Mouse (Mus musculus): ENCODE data around the gene Krtap4-2. TPM values are rescaled to one million over a fixed set of nuclear protein-coding genes. Genes with fewer than 3 reads are reported as not detected.
"Not testable (repeated sequence)": the region's sequence is repeated elsewhere in the genome, so short reads cannot be mapped to it uniquely, and the experiment has no call there.

Krtap4-2 gene
- not detected for total RNA-seq (2021)
- long read RNA-seq, experiment 1: 0 reads
- long read RNA-seq, experiment 2: 0 reads

- no peak for DNase-seq (ENCODE audit: low spot score in 2 of 2)
Measured at GRCm38 (mm10) chr11:99634653-99635134, at the start of gene Krtap4-2. Gene Krtap4-2, minus strand, starts transcription at chr11:99635084.

- DNase-seq (ENCODE audit: low spot score in 2 of 2): no peak
Measured at GRCm38 (mm10) chr11:99683481-99683880, 48.6 kb upstream of the Krtap4-2 start.

GRCm38 (mm10) chr11:99665860-99666259 lies 31.0 kb upstream of the Krtap4-2 start, which contains the start of gene Krtap4-6:
Gene Krtap4-6, minus strand, starts transcription at chr11:99665960.
- no peak for DNase-seq (ENCODE audit: low spot score in 2 of 2)

GRCm38 (mm10) chr11:99662802-99663201 lies 27.9 kb upstream of the Krtap4-2 start:
- DNase-seq (ENCODE audit: low spot score in 2 of 2): no peak

GRCm38 (mm10) chr11:99659256-99659655 lies 24.4 kb upstream of the Krtap4-2 start:
- DNase-seq (ENCODE audit: low spot score in 2 of 2): no peak

- DNase-seq (ENCODE audit: low spot score in 2 of 2): not testable (repeated sequence)
Measured at GRCm38 (mm10) chr11:99658467-99659010, 23.7 kb upstream of the Krtap4-2 start, which contains the start of gene Gm11563. Gene Gm11563, minus strand, starts transcription at chr11:99658960.

- DNase-seq (ENCODE audit: low spot score in 2 of 2): no peak
Measured at GRCm38 (mm10) chr11:99657051-99657450, 22.2 kb upstream of the Krtap4-2 start.

- DNase-seq (ENCODE audit: low spot score in 2 of 2): no peak
Measured at GRCm38 (mm10) chr11:99650136-99650535, 15.3 kb upstream of the Krtap4-2 start, which contains the start of gene Gm11555. Gene Gm11555, minus strand, starts transcription at chr11:99650236.

GRCm38 (mm10) chr11:99646444-99646843 lies 11.6 kb upstream of the Krtap4-2 start:
- DNase-seq (ENCODE audit: low spot score in 2 of 2): peak; percentile 11 to 41

GRCm38 (mm10) chr11:99644351-99644750 lies 9.5 kb upstream of the Krtap4-2 start:
- DNase-seq (ENCODE audit: low spot score in 2 of 2): no peak

GRCm38 (mm10) chr11:99643635-99644139 lies 8.8 kb upstream of the Krtap4-2 start, which contains the start of gene Krtap4-7:
Gene Krtap4-7, minus strand, starts transcription at chr11:99644089.
- not testable (repeated sequence) for DNase-seq (ENCODE audit: low spot score in 2 of 2)

GRCm38 (mm10) chr11:99640926-99641325 lies 6.0 kb upstream of the Krtap4-2 start:
- no peak for DNase-seq (ENCODE audit: low spot score in 2 of 2)

GRCm38 (mm10) chr11:99637086-99637485 lies 2.2 kb upstream of the Krtap4-2 start:
- no peak for DNase-seq (ENCODE audit: low spot score in 2 of 2)

- peak in 1 of 2 experiments; percentile 29 for DNase-seq (ENCODE audit: low spot score in 2 of 2)
Measured at GRCm38 (mm10) chr11:99633293-99633692, 1.6 kb downstream of the Krtap4-2 start.

- DNase-seq (ENCODE audit: low spot score in 2 of 2): no peak
Measured at GRCm38 (mm10) chr11:99630890-99631289, 4.0 kb downstream of the Krtap4-2 start.

GRCm38 (mm10) chr11:99628138-99628537 lies 6.7 kb downstream of the Krtap4-2 start, which contains the start of gene Krtap4-1:
Gene Krtap4-1, minus strand, starts transcription at chr11:99628238.
- no peak for DNase-seq (ENCODE audit: low spot score in 2 of 2)

- DNase-seq (ENCODE audit: low spot score in 2 of 2): no peak
Measured at GRCm38 (mm10) chr11:99620335-99620734, 14.5 kb downstream of the Krtap4-2 start, which contains the start of gene Gm11562. Gene Gm11562, minus strand, starts transcription at chr11:99620435.

- DNase-seq (ENCODE audit: low spot score in 2 of 2): no peak
Measured at GRCm38 (mm10) chr11:99614796-99615363, 20.0 kb downstream of the Krtap4-2 start, which contains the start of gene Krtap2-4. Gene Krtap2-4, minus strand, starts transcription at chr11:99614846.

- DNase-seq (ENCODE audit: low spot score in 2 of 2): not testable (repeated sequence)
Measured at GRCm38 (mm10) chr11:99610089-99610488, 24.8 kb downstream of the Krtap4-2 start, which contains the start of gene Gm11937. Gene Gm11937, minus strand, starts transcription at chr11:99610189.

- DNase-seq (ENCODE audit: low spot score in 2 of 2): peak; percentile 25 to 46
Measured at GRCm38 (mm10) chr11:99609126-99609525, 25.8 kb downstream of the Krtap4-2 start.

GRCm38 (mm10) chr11:99603208-99603607 lies 31.7 kb downstream of the Krtap4-2 start, which contains the start of gene Gm11938:
Gene Gm11938, minus strand, starts transcription at chr11:99603308.
- not testable (repeated sequence) for DNase-seq (ENCODE audit: low spot score in 2 of 2)

GRCm38 (mm10) chr11:99597742-99598141 lies 37.1 kb downstream of the Krtap4-2 start, which contains the start of gene Krtap9-3:
Gene Krtap9-3, minus strand, starts transcription at chr11:99598105.
- DNase-seq (ENCODE audit: low spot score in 2 of 2): not testable (repeated sequence)

All from left cerebral cortex, adult 18-20 months (tissue).